Mouse (Mus musculus) MEL (cell line): ENCODE results near the gene Tmtc4. TPM values are rescaled to one million over a fixed set of nuclear protein-coding genes. Genes with fewer than 3 reads are reported as not detected.
A peak's percentile ranks its signal among the peaks of the same experiment; 100 is the strongest.

Source experiments
- DNase-seq: peaks from one replicate; pipeline ENCODE4 v3.0.0; 2011; ENCODE audit warnings: low read depth, low spot score
- H3K27ac ChIP-seq: 2 replicates; pipeline ENCODE4 v1.5.1; 2012; ENCODE audit warnings: low read depth, mild to moderate bottlenecking, control low read depth, low read length, moderate library complexity; ENCODE audit not compliant: control insufficient read depth
- H3K27me3 ChIP-seq, 2 experiments: fragments of 150-350 bp in 1 of 2; sonication (generic) in 1 of 2; 2 replicates each; pipeline ENCODE4 v1.6.1; 2012; ENCODE audit warnings: low read length in 2 of 2, mild to moderate bottlenecking in 2 of 2, improper control_type of control experiment in 1 of 2, moderate library complexity in 1 of 2; ENCODE audit not compliant: insufficient read depth in 2 of 2, control insufficient read depth in 1 of 2
- H3K36me3 ChIP-seq, 2 experiments: 2 replicates each; pipeline ENCODE4 v1.6.1; 2012 to 2014; ENCODE audit warnings: low read length in 2 of 2, improper control_type of control experiment in 1 of 2, inconsistent platforms in 1 of 2, mild to moderate bottlenecking in 1 of 2; ENCODE audit not compliant: insufficient read depth in 2 of 2, control insufficient read depth in 1 of 2
- H3K4me1 ChIP-seq, 2 experiments: fragments of 150-350 bp in 1 of 2; sonication (generic) in 1 of 2; 2 replicates each; pipeline ENCODE4 v1.6.1; 2012; ENCODE audit warnings: low read length in 2 of 2, improper control_type of control experiment in 1 of 2, mild to moderate bottlenecking in 1 of 2; ENCODE audit not compliant: insufficient read depth in 2 of 2, control insufficient read depth in 1 of 2
- H3K4me3 ChIP-seq, 2 experiments: fragments of 150-350 bp in 1 of 2; sonication (generic) in 1 of 2; 2 replicates each; pipeline ENCODE4 v1.5.1; 2012; ENCODE audit warnings: low read depth in 2 of 2, low read length in 2 of 2, mild to moderate bottlenecking in 2 of 2, moderate library complexity in 2 of 2, control low read depth in 1 of 2, improper control_type of control experiment in 1 of 2; ENCODE audit not compliant: control insufficient read depth in 1 of 2, insufficient read depth in 1 of 2
- H3K79me2 ChIP-seq: 2 replicates; pipeline ENCODE4 v1.6.1; 2012; ENCODE audit warnings: mild to moderate bottlenecking, low read length, moderate library complexity; ENCODE audit not compliant: control insufficient read depth, poor library complexity, insufficient read depth
- H3K9ac ChIP-seq: 2 replicates; pipeline ENCODE4 v1.6.1; 2012; ENCODE audit warnings: low read depth, mild to moderate bottlenecking, control low read depth, low read length, moderate library complexity; ENCODE audit not compliant: control insufficient read depth, poor library complexity, severe bottlenecking
- H3K9me3 ChIP-seq: fragments of 150-350 bp; sonication (generic); replicated peaks from 2 replicates; pipeline ENCODE4 v1.6.1; 2012; ENCODE audit warnings: mild to moderate bottlenecking, low read length, improper control_type of control experiment, moderate library complexity; ENCODE audit not compliant: insufficient read depth
- CHD2 ChIP-seq: IDR thresholded peaks from 2 replicates; pipeline ENCODE4 v1.6.1; 2011; ENCODE audit warnings: low read length, improper control_type of control experiment
- ELF1 ChIP-seq: IDR thresholded peaks from 2 replicates; pipeline ENCODE4 v1.6.1; 2014; ENCODE audit warnings: low read depth, mild to moderate bottlenecking, inconsistent platforms, low read length, improper control_type of control experiment, moderate library complexity
- EP300 ChIP-seq, 2 experiments: IDR thresholded peaks; 2 replicates each; pipeline ENCODE4 v1.6.1; 2011; ENCODE audit warnings: improper control_type of control experiment in 2 of 2, low read length in 2 of 2, low read depth in 1 of 2, mild to moderate bottlenecking in 1 of 2
- GABPA ChIP-seq: IDR thresholded peaks from 2 replicates; pipeline ENCODE4 v1.6.1; 2012; ENCODE audit warnings: low read depth, mild to moderate bottlenecking, inconsistent platforms, low read length, improper control_type of control experiment, moderate library complexity
- KAT2A ChIP-seq: conservative IDR thresholded peaks from 2 replicates; pipeline ENCODE4 v1.6.1; 2012; ENCODE audit warnings: low read depth, low read length, improper control_type of control experiment, inconsistent platforms
- MAFK ChIP-seq: IDR thresholded peaks from 2 replicates; pipeline ENCODE4 v1.6.1; 2011; ENCODE audit warnings: low read depth, mild to moderate bottlenecking, low read length, improper control_type of control experiment, borderline replicate concordance
- MAX ChIP-seq: IDR thresholded peaks from 2 replicates; pipeline ENCODE4 v1.6.1; 2011; ENCODE audit warnings: low read length, improper control_type of control experiment
- MAZ ChIP-seq: IDR thresholded peaks from 2 replicates; pipeline ENCODE4 v1.6.1; 2012; ENCODE audit warnings: low read depth, mild to moderate bottlenecking, inconsistent platforms, low read length, improper control_type of control experiment
- NRF1 ChIP-seq: IDR thresholded peaks from 2 replicates; pipeline ENCODE4 v1.6.1; 2014; ENCODE audit warnings: low read depth, mild to moderate bottlenecking, inconsistent platforms, low read length, improper control_type of control experiment, moderate library complexity; ENCODE audit not compliant: poor library complexity, insufficient read depth, severe bottlenecking
- ZKSCAN1 ChIP-seq: IDR thresholded peaks from 2 replicates; pipeline ENCODE4 v1.6.1; 2012; ENCODE audit warnings: low read depth, mild to moderate bottlenecking, inconsistent platforms, low read length, improper control_type of control experiment, moderate library complexity
- polyA plus RNA-seq, 2 experiments: library from polyadenylated mRNA; stranded (reverse) in 1 of 2; unstranded in 1 of 2; fragments of >175 nt in 1 of 2; fragments of >200 nt in 1 of 2; gene quantifications; 2 replicates each; pipeline versions ENCODE4 v1.2.1 to v1.2.4; 2012; ENCODE audit warnings: low replicate concordance in 2 of 2, low read depth in 1 of 2; ENCODE audit not compliant: insufficient read length in 2 of 2, insufficient read depth in 1 of 2, missing spikeins in 1 of 2
- total RNA-seq: library from RNA; depleted of rRNA; stranded (reverse); fragments of 300-350 nt; gene quantifications from 2 replicates; pipeline ENCODE4 v1.2.3, GENCODE M21; 2012

Gene Tmtc4
- total and polyA plus RNA-seq, 3 experiments = 10.4 to 11.5 TPM; not detected in 1

GRCm38 (mm10) chr14:122875056-122875455 is 108.8 kb downstream of the Tmtc4 start:
- no peak for DNase-seq
- no peak overlapping the region for H3K27ac ChIP-seq
- TF ChIP-seq MAFK = no peak
- TF ChIP-seq KAT2A = no peak
- TF ChIP-seq GABPA = no peak
- no peak for TF ChIP-seq EP300 (IDR thresholded peaks at IDR 0.05; ENCODE audit: low read depth in 1 of 2, low read length in 2 of 2)

GRCm38 (mm10) chr14:122872612-122873011 is 111.2 kb downstream of the Tmtc4 start:
- peak; percentile 67; the same call in 1 of the 2 replicates for TF ChIP-seq MAFK
- TF ChIP-seq ELF1 = no peak
- no peaks in the 10 kb centered on the region; a peak in 1 of 4 replicates for H3K36me3 ChIP-seq
- no peak overlapping the region for H3K4me3 ChIP-seq
- H3K27ac ChIP-seq = no peak overlapping the region
- no peaks in the 10 kb centered on the region for H3K79me2 ChIP-seq
- no peak for DNase-seq
- no peak overlapping the region for H3K9ac ChIP-seq
- no peaks in the 10 kb centered on the region for H3K9me3 ChIP-seq
- peaks cover 0 to 4% of the 10 kb centered on the region in 2 experiments; a peak in 1 of 4 replicates for H3K4me1 ChIP-seq
- H3K27me3 ChIP-seq = no peaks in the 10 kb centered on the region

More at GRCm38 (mm10) chr14:122875056-122875455, 108.8 kb downstream of the Tmtc4 start:
- no peaks in the 10 kb centered on the region for H3K27me3 ChIP-seq
- no peaks in the 10 kb centered on the region for H3K4me1 ChIP-seq
- H3K9ac ChIP-seq = no peak overlapping the region
- no peaks in the 10 kb centered on the region for H3K9me3 ChIP-seq
- no peaks in the 10 kb centered on the region for H3K36me3 ChIP-seq
- no peak overlapping the region for H3K4me3 ChIP-seq
- H3K79me2 ChIP-seq = no peaks in the 10 kb centered on the region

- Histone ChIP-seq H3K9ac (no peak overlapping the region), H3K27me3 (no peaks in the 10 kb centered on the region), H3K27ac (no peak overlapping the region), H3K4me3 (no peak overlapping the region), H3K9me3 (no peaks in the 10 kb centered on the region), H3K4me1 (peaks cover 0 to 6% of the 10 kb centered on the region in 2 experiments; a peak in 2 of 4 replicates), H3K79me2 (no peaks in the 10 kb centered on the region), H3K36me3 (peaks cover 0 to 4% of the 10 kb centered on the region in 2 experiments; a peak in 2 of 4 replicates)
- DNase-seq = no peak
- no peak for TF ChIP-seq NRF1
- TF ChIP-seq CHD2 = no peak
- TF ChIP-seq MAZ = no peak
- TF ChIP-seq MAX = no peak
- TF ChIP-seq EP300 (IDR thresholded peaks at IDR 0.05; ENCODE audit: low read depth in 1 of 2, low read length in 2 of 2) = no peak
- no peak for TF ChIP-seq ZKSCAN1
Measured at GRCm38 (mm10) chr14:122871841-122872580, 111.8 kb downstream of the Tmtc4 start.
